Mouse (Mus musculus): Measurements from ENCODE around the gene Csnk2a1.
"Not testable (repeated sequence)": the region's sequence is repeated elsewhere in the genome, so short reads cannot be mapped to it uniquely, and the experiment has no call there.

Csnk2a1 gene

DNA sequence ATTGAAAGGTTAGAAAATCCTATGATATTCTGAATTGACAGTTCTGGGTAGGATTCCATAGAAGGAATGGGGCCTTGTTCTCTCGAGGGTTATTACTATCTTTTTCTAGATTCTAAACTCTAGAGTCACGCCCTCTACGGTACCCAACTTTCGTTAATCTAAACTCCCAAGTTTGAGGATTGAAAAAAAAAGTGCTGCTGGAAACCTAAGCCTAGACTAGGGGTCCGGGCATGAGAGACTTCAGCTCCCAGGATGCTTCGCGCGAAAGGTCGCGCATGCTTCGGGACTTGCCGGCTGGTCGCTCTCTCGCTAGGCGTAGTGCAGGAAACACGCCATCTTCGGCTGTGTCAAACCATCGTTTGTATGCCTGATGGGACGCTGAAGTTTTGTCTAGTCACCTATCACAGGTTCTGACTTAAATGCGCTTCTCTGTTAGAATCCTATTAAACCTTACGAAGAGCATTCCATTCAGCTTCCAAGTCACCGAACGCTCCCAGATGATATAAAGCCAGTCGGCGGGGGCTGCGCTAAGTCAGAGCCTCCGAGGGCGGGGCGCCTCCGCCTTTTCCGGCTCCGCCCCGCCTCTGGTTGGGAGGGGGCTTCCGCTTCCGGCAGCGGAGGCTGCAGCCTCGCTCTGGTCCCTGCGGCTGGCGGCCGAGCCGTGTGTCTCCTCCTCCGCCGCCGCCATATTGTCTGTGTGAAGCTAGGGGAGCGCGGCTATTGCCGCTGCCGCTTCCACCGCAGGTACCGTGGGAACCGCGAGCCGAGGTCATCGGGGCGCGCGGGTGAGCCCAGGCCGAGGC lies at the start of gene Csnk2a1:
Gene Csnk2a1, plus strand, starts transcription at position 592 of the 803 bp plus-strand sequence.
- ATAC-seq (ENCODE audit: low TSS enrichment), result peak; percentile 88

DNA sequence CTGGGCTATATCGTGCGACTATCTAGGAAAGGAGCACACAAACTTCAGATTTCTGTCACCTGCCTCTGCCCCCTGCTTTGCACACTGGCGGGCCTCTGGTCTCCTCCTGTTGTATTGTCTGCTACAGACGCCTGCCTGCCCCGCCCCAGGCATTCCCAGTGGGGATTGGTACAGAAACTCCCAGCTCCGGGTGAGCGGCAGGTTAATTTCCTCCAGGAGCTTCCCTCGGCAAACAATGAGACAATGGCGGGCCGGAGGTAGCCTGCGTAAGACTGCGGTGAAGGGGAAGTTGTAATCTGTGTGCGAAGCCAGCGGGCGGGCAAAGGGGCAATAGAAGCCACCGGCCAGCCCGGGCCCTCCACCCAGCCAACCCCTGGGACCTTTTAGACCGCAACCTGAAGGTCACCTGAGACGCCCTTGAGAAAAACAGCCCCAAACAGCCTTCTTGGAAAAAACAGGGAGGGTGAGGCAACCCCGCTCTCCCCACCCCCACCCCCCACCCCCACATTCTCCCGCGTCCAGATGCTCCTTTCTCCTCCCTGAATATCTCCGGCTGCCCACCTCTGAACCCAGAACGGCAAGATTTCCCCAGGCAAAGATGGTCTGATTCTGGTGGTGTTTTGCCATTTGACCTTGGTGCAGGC lies 49.4 kb upstream of the Csnk2a1 start:
- no peak for ATAC-seq (ENCODE audit: low TSS enrichment)

DNA sequence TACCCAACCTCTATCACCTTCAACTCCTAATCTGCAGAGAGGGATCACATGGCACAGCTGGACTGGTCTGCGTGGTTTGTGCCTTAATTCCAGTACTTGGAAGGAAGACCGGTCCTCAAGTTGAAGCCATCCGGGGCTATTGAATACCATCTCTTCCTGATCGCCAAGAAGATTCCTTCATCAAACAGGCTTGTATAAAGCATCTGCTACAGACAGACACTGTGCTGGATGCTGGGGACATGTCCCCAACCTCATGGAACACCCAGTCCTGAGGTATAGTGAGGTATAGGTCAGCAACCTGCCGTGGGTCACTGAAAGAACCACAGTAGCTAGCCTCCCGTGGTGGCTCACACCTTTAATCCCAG lies 48.9 kb upstream of the Csnk2a1 start:
- no peak for ATAC-seq (ENCODE audit: low TSS enrichment)

- ATAC-seq (ENCODE audit: low TSS enrichment), result no peak
Observed at GRCm38 (mm10) chr2:152178345-152178744, 48.3 kb upstream of the Csnk2a1 start.

DNA sequence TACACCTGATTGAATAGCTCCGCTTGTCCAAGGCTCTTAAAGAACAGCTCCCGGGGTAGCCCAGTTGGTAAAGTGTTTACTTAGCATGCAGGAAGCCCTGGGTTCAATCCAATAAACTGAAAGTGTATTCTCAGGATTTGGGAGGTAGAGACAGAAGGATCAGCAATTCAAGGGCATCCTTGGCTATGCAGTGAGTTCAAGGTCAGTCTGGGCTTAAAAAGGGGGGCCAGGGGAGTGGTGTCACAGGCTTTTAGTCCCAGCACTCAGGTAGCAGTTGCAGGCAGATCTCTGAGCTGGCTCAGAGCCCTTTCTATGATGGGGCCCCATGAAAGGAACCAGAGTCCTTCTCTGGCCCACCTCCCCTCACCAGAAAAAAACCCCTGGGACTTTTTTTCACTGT lies 47.3 kb upstream of the Csnk2a1 start:
- no peak for ATAC-seq (ENCODE audit: low TSS enrichment)

DNA sequence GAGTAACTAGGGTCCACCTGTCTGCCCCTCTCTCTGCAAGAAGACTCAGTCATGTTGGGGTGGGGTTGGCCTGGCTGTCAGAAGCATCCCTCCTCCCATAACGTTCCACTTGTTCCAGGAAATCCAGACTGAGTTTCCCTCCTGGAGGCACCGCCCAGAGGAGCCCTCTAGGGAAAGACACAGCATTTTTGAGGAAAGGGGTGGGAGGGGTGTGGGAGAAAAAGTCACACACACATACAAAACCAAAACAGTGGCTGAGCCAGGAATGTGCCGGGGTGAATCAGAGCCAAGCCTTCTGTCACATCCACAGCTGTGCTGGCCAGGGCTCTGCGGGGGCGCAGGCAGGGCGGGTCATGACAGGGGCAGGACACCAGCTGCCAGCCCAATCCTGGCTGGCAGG lies 46.3 kb upstream of the Csnk2a1 start:
- no peak for ATAC-seq (ENCODE audit: low TSS enrichment)

GRCm38 (mm10) chr2:152187132-152187531 lies 39.5 kb upstream of the Csnk2a1 start:
- ATAC-seq (ENCODE audit: low TSS enrichment), result no peak

DNA sequence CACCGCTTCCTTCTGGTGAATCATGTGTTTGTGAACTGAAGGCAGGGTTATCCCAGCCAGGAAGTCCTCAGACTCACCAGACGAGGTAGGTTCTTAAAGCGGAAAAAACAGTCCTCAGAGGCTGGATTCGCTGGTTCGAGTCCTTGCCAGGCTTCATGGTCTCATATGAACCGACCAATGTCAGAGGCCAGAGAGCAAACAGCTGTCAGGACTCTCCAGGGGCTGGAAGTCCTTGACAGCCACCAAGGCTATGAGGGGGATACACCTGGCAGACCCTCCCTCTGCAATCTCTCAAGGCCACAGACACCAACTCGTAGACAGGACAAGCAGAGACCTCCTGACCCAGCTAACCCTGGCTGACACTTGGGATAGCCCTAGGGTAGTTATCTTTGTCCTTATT lies 37.4 kb upstream of the Csnk2a1 start:
- no peak for ATAC-seq (ENCODE audit: low TSS enrichment)

DNA sequence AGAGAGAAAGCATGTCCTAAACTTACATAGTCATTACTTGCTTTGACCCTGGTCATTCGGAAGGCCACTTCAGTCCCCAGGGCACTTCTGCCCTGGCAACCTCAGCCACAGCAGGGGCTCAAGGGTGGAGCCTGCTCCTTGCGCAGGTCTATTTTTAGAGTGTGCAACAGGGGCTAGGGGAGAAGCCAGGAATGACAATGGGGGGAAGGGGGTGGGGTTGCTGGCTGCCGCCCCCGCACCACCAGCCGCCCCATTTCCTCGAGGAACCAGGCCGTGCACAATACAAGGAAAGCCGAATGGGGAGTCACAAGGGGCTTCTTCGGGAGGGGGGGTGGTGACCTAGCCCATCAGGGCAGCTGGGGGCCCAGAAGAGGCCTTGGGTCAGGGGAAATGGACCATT lies 37.0 kb upstream of the Csnk2a1 start:
- ATAC-seq (ENCODE audit: low TSS enrichment), result no peak

DNA sequence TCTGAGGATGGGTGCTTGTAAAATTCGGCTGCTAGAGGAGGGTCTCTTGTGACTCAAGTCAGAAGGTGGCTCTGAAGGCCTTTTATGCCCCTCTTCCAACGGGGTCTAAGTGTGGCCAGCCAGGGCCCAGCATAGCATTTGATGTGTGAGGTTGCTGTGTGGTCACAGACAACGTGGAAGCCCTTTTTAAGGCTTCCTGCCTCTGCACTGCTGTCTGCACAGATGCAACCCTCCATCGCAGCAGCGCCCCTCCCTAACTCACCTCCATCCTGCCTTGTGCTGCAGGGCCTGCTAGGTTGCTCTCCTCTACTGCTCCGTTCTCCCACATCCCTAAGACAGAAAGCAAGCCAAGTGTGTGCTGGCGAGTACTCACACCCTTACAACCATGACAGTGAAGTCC lies 36.5 kb upstream of the Csnk2a1 start:
- ATAC-seq (ENCODE audit: low TSS enrichment), result no peak

DNA sequence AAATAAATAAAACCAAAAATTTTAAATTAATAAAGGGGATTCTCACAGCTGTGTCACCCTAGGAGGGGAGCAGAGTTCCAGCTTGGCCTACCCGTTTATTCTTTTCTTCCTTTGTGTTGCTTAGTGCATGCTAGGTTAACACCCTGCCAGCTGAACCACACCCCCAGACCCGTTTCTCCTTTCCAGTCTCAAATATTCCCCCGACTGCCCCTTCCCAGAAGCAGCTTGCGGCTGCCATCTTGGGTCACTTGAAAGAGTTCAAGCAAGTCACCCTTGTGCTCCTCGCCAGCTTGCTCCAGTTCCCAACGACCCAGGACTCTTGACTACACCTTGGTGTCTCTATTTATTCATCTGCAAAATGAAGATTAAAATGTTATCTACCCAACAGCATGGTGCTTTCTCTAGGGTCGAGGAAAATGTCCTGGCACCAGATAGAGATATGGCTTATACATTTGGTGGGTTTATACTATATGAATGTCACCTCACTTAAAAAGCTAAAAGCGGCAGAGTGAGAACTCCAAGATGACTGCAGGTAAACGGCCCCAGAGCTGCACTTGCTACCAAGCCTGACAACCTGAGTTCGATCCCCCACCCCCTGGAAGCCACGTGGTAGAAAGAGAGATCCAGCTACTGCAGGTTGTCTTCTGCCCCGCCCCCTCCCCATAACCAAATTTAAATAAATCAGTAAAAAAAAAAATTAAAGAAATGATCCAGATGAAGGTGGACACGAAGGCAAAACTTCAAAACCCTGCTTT lies 33.9 kb upstream of the Csnk2a1 start:
- no peak for ATAC-seq (ENCODE audit: low TSS enrichment)

DNA sequence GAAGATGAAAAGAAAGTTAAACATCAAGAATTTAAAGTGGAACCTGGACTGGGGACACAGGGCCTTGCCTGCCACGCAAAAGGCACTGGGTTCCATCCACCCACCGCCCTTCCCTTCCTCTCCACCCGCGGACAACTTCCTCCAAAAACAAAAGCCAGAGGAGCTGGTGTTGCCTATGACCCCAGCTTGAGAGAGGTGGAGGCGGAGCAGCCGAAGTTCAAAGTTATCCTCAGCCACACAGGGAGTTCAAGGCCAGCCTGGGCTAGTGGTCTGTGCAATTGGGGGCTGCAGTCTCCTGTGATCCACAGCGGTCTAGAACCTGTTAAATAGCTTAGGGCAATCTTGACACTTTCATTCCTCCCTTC lies 33.3 kb upstream of the Csnk2a1 start:
- ATAC-seq (ENCODE audit: low TSS enrichment), result no peak

DNA sequence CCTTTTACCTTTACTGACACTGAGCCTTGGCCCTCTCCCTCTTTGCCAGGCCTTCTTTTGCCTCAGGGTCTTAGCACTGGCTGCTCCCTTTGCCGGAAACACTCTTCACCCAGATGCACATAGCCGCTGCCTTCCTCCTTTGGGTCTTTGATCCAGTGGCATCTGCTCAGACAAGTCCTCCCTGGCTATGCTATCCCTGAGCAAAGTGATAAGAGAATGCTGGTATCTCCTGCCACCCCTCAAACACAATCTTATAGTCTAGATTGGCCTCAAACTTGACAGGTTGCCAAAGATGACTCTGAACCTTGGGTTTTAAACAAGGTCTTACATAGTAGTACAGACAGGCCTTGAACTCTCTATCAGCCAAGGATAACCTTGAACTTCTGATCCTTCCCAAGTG lies 32.1 kb upstream of the Csnk2a1 start:
- ATAC-seq (ENCODE audit: low TSS enrichment), result no peak

DNA sequence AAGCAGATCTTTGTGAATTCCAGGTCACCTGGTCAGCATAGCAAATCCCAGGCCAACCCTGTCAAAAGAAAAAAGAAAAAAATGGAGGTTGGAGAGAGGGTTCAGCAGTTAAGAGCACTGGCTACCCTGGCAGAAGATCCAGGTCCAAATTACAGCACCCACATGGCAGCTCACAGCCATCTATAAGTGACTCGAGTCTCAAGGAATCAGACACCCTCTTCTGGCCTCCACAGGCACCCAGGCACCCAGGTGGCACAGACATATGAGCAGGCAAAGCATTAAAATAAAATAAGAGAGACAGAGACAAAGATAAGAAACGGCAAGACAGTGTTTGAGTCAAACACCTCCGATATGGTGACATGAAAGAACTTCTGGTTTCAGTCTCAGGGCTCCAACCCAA lies 29.7 kb upstream of the Csnk2a1 start:
- peak; percentile 67; the same call in 1 of the 2 replicates for ATAC-seq (ENCODE audit: low TSS enrichment)

DNA sequence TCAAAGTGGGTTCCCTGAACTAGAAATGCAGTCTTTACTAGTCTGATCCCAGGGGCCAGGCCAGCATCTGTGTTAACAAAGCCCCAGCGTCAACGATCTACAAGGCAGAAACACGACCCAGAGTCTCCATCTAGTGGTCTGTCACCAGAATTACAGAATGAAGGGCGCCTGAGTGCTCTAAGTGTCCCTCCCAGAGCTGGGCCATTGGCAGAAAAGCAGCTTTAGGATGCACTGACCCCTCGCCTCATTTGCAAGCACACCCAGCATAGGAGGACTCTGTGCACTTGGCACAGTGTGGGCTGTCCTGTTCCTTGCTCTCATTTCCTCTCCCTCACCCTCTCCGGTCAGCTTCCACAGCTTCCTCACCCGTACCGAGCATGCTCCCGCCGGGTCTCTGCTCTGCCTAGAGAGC lies 29.3 kb upstream of the Csnk2a1 start:
- ATAC-seq (ENCODE audit: low TSS enrichment), result peak; percentile 96

DNA sequence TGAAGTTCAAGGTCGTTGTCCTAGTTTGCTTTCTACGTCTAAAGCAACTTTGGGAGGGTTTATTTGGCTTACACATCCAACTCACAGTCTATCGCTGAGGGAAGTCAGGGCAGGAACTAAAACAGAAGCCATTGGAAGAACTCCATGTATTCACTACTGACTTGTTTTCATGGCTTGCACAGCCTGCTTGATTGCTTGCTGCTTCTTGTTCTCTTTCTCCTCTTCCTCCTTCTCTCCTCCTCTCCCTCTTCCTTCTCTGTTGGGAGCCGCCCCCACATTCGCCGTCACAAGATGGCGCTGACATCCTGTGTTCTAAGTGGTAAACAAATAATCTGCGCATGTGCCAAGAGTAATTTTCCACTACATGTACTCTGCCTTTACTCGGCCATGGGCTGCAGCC lies 20.5 kb upstream of the Csnk2a1 start:
- not testable (repeated sequence) for ATAC-seq (ENCODE audit: low TSS enrichment)

DNA sequence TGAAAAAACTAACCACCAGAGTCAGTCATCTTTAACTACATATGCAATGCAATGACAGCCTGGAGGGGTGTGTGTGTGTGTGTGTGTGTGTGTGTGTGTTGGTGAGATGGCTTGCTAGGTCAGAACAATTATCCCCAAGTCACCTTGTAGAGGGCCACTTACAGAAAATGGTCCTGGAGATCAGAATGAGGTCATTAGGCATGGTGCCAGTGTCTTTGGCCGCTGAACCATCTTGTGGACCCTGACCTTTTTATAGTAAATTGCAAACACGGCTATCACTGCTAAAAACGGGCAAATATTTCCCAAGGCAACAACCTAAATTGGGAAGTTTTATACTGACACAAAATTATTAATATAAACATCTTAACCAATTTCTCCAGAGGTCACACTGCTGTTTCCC lies 14.8 kb upstream of the Csnk2a1 start:
- ATAC-seq (ENCODE audit: low TSS enrichment), result no peak

GRCm38 (mm10) chr2:152216975-152217374 lies 9.7 kb upstream of the Csnk2a1 start:
- no peak for ATAC-seq (ENCODE audit: low TSS enrichment)

- no peak for ATAC-seq (ENCODE audit: low TSS enrichment)
Observed at GRCm38 (mm10) chr2:152223521-152224300, 2.9 kb upstream of the Csnk2a1 start.

- ATAC-seq (ENCODE audit: low TSS enrichment), result no peak
Observed at GRCm38 (mm10) chr2:152225536-152225935, 1.1 kb upstream of the Csnk2a1 start.

GRCm38 (mm10) chr2:152227051-152227481 lies 427 bp downstream of the Csnk2a1 start:
- peak; percentile 69 for ATAC-seq (ENCODE audit: low TSS enrichment)

DNA sequence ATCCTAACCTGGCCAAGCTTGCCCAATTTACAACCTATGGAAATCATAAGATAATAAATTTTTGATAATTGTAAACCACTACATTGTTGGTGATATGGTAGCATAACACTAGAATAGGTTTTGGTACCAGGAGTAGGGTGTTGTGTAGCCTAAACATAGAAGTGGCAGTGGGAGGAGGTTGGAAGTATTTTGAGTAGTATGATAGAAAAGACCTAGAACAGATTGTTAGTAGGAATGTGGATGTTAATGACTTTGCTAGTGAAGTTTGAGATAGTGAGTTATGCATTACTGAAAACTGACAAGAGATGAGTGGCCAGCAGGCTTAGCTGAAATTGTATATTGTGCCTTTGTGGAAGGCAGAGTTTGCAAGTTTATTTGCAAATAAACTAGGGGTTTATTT lies 3.4 kb downstream of the Csnk2a1 start:
- ATAC-seq (ENCODE audit: low TSS enrichment), result peak; percentile 36; the same call in 1 of the 2 replicates
